Mouse (Mus musculus): Measurements from ENCODE around the gene Celf2.

The Celf2 gene

DNA sequence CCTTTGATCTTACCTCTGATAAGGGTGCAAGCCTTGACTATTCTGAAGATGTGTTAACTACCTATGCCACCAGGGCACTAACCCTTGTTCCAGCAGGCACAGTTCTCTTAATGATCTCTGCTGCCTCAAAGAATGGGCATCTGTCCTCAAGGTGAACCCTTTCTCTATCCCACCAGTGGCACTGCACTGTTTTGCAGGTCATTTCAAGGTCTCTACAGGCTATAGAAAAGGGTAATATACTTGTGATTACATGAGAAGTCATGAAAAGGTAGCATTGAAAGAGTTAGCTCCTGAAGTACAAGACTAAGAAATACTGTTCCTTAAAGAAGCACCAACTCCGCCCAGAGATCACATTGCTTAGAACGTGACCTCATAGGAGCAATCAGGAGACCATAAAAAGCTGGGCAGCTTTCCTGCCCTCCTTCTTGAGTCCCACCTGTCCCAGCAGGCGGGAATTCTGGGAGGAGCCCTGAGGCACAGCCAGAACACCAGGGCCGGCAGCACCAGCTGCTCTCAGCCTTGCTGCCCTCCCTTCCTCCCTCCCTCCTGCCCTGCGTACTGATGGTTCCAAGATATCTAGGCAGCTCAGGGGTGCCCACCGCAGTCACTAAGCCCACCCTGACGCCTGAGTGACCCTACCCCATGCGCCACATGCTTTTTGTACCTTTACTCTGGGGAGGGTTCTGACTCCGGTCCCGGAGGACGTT is 788.5 kb downstream of the Celf2 start:
- DNase-seq, result peak; percentile 49

DNA sequence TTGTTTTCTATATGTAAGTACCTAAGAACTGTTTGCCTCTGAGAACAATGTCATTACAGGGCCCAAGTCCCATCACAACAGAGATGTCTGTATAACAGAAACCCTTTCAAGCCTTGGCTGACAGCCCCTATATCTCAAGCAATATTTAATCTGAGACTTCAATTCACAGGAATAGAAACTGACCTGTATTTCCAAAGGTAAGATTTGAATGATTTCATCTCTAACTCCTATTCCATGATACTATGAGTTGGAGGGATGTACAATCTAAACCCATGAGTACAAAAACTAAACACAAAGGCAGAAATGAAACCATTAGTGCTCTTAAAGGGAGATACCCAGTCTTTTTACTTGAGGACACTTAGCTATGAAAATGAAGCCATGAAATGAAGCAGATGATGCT is 790.5 kb downstream of the Celf2 start:
- DNase-seq, result no peak

GRCm38 (mm10) chr2:6717953-6718352 is 791.4 kb downstream of the Celf2 start:
- no peak for DNase-seq

GRCm38 (mm10) chr2:6715562-6715961 is 793.8 kb downstream of the Celf2 start:
- no peak for DNase-seq

GRCm38 (mm10) chr2:6713529-6713928 is 795.8 kb downstream of the Celf2 start:
- no peak for DNase-seq

DNA sequence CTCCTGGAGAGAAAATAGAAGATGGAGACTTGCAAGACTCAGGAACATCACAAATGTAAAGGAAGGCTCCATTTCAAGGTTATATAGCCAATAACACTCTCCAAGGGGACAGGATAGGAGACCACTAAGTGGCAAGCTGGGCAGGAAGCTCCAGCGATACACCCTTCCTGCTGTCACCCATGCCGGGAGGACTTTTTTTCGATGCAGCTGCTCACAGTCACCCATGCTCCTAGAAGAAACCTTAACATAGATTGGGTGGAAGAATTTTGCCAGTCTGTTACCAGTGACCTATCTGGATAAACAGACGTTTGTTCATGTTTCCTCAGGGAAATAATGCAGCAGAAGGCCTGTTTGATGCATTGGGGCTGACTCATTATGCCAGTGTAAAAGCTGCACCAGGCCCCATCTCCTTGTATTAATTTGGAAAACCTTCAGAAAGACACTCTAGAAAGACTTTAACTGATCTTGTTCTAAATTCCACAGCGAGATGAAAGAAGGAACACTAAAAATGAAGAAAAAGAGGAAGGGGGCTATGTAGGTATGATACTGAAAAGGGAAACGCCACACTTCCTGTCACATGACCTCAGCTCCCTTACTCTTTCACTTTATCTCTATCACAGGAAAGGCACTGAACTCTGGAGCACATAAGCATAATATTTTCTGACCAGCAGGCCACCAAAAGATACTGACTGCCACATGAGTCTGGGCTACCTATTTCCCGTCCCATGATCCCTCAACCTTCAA is 798.5 kb downstream of the Celf2 start:
- DNase-seq, result no peak

- no peak for DNase-seq
Measured at GRCm38 (mm10) chr2:6707959-6708519, 801.3 kb downstream of the Celf2 start.

GRCm38 (mm10) chr2:6707276-6707675 is 802.1 kb downstream of the Celf2 start:
- DNase-seq, result no peak

GRCm38 (mm10) chr2:6705929-6706739 is 803.2 kb downstream of the Celf2 start:
- no peak for DNase-seq

- DNase-seq, result no peak
Measured at GRCm38 (mm10) chr2:6705475-6705874, 803.9 kb downstream of the Celf2 start.

GRCm38 (mm10) chr2:6704804-6705203 is 804.6 kb downstream of the Celf2 start:
- DNase-seq, result no peak

GRCm38 (mm10) chr2:6704342-6704741 is 805.0 kb downstream of the Celf2 start:
- DNase-seq, result no peak

DNA sequence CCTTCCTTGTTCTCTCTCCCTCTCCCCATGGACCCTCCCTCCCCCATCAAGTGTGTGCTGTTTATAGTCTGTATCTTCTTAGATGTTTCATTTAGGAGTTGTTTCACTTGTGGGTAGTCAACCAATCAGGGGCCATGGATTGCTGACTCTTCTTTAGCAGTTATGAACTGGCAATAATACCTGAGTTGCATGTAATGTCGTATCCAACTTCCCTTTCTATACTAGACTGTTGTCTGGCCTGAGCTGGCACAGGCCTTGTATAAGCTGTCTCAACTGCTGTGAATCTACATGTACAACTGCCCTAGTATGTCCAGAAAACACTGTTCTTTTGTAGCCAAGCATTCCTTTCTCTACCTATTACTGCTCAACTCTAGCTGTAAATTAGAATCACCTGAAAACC is 813.0 kb downstream of the Celf2 start:
- DNase-seq, result no peak

DNA sequence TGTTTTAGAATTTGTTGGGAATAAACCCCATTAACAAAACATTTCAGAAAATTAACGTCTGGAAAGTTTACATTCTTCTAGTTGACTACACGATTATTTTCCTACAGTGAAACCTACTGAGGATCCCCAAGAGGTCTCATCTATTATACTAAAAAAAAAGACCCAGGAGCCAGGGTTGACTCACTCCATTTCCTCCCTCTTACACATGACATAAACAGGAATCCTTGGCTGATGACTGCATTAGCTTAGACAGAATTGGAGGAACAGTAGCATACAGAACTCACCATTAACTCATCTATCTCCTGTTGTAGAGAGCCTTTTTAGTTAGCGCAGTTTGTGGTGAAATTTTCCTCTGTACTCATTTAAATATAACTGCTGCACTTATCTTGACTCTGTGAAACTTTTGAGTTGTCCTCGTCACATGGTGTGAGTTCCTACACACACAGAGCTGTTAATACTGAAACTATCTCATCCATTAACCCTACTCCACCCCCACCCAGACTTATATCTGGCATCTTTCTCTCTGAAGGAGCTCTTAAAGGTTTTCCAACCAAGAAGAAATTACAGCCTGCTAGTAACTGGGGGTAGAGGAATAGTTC is 813.9 kb downstream of the Celf2 start:
- no peak for DNase-seq

DNA sequence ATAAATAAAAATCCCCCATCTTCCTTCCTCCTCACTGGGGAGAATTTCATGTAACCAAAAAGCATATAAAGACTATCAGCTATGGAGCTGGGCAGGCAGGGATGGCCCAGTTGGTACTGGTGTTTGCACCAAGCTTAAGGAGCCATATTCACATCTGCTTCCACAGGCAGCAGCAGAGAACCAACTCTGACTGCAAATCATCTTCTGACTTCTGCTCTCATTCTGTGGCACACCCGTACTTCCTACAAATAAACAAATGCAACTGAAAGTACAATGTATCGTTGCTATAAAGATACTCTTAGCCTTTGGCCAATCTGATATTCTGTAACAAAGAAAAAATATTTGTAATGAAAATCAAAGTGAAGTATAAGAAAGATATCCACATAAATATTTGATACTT is 819.7 kb downstream of the Celf2 start:
- no peak for DNase-seq

GRCm38 (mm10) chr2:6678231-6678630 is 831.1 kb downstream of the Celf2 start:
- no peak for DNase-seq

GRCm38 (mm10) chr2:6677457-6677856 is 831.9 kb downstream of the Celf2 start:
- no peak for DNase-seq

DNA sequence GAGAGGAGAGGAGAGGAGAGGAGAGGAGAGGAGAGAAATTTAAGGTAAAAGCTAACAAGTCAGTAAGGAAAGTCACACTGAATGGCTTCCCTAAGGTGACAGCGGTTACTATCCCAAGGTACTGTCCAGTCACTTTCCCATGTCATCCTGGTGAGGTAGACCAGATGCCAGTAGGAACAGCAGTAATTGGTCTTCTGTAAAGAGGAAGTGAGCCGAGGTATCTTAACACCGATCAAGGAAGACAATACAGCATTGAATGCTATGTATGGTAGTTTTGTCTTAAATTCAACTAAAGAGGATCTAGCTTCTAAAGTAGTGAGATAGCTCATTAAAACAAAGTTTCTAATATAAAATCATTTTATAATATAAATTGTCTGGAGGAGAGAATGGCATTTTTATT is 835.0 kb downstream of the Celf2 start:
- DNase-seq, result no peak

DNA sequence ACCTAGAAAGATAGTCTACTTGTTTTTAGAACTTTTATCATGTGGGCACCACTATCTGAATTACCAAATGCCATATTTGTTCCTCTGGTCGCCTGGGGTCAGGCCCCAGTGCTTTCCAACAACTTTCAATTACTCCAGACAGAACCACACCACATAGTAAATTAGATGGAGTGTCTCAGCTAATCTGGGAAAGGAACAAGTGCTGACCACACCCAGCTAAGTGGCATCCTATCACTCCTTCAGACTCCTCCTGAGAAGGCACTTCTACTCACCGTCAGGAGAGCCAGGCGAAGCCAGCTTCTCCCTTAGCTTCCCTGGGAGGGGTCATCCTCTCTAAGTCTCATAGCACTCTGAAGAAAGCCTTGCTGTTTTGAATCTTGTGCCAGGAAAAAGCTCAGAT is 835.9 kb downstream of the Celf2 start:
- DNase-seq, result no peak

- DNase-seq, result peak; percentile 40
Measured at GRCm38 (mm10) chr2:6667611-6668010, 841.8 kb downstream of the Celf2 start.

GRCm38 (mm10) chr2:6659834-6660233 is 849.5 kb downstream of the Celf2 start:
- no peak for DNase-seq

- no peak for DNase-seq
Measured at GRCm38 (mm10) chr2:6653719-6654118, 855.6 kb downstream of the Celf2 start.

- no peak for DNase-seq
Measured at GRCm38 (mm10) chr2:6651697-6652096, 857.7 kb downstream of the Celf2 start.

All from right cerebral cortex, adult 18-20 months (tissue).